Mouse (Mus musculus) cortical plate, adult 2 months (tissue): ENCODE results near the gene Socs1. TPM values are rescaled to one million over a fixed set of nuclear protein-coding genes. Genes with fewer than 3 reads are reported as not detected.

ENCODE experiments used
- H3K27ac ChIP-seq: fragments of 200-500 bp; 2 replicates; pipeline ENCODE4 v1.5.1; 2012; ENCODE audit warnings: low read length, control low read depth, inconsistent platforms; ENCODE audit not compliant: insufficient read depth
- H3K4me1 ChIP-seq: fragments of 200-500 bp; 2 replicates; pipeline ENCODE4 v1.6.1; 2011; ENCODE audit warnings: low read length; ENCODE audit not compliant: control insufficient read depth, insufficient read depth
- H3K4me3 ChIP-seq: fragments of 200-500 bp; 2 replicates; pipeline ENCODE4 v1.5.1; 2011; ENCODE audit warnings: mild to moderate bottlenecking, low read length, control low read depth; ENCODE audit not compliant: insufficient read depth
- CTCF ChIP-seq: fragments of 200-500 bp; IDR thresholded peaks from 2 replicates; pipeline ENCODE4 v1.5.1; 2011; ENCODE audit warnings: mild to moderate bottlenecking, control low read depth, low read length; ENCODE audit not compliant: insufficient read depth; ENCODE audit errors: extremely low read depth
- POLR2A ChIP-seq: fragments of 200-500 bp; IDR thresholded peaks from 2 replicates; pipeline ENCODE4 v1.6.1; 2011; ENCODE audit warnings: mild to moderate bottlenecking, low read length, control low read depth; ENCODE audit not compliant: insufficient read depth; ENCODE audit errors: extremely low read depth
- polyA plus RNA-seq: library from polyadenylated mRNA; depleted of rRNA; stranded (reverse); fragments of >200 nt; gene quantifications from 2 replicates; pipeline ENCODE4 v1.2.3, GENCODE M21; 2012

Gene Socs1
- polyA plus RNA-seq, 1 experiment, result 0.71 TPM

DNA sequence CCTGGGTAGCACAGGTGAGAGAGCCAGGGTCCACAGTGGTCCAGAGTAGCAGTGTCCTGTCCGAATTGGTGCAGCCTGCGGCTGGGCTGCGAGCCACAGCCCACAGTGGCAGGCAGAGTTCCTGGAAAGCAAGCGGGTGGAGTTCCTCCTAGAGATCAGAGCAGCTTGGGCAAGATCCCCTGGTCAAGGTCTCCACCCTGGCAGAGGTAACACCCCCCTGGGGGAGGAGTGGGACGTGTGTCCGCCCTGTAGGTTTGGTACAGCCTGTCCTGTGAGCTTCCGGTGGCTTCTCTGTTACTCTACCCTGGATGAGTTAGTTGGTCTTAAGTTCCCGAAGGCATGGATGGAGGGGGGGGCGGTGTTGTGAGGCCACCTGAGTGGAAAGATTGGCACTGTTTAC is 16.5 kb downstream of the Socs1 start:
- Histone ChIP-seq H3K4me1 (no peaks in the 10 kb centered on the region), H3K27ac (no peak overlapping the region), H3K4me3 (no peak overlapping the region)
- TF ChIP-seq CTCF (no peak), POLR2A (no peak)

GRCm38 (mm10) chr16:10767158-10767557 is 18.2 kb downstream of the Socs1 start:
- TF ChIP-seq CTCF, result peak; percentile 83
- TF ChIP-seq POLR2A, result no peak
- no peak overlapping the region for H3K4me3 ChIP-seq
- H3K27ac ChIP-seq, result no peak overlapping the region
- no peaks in the 10 kb centered on the region for H3K4me1 ChIP-seq

GRCm38 (mm10) chr16:10764323-10764722 is 21.0 kb downstream of the Socs1 start:
- Histone ChIP-seq H3K4me1 (no peaks in the 10 kb centered on the region), H3K27ac (no peak overlapping the region), H3K4me3 (no peak overlapping the region)
- no peak for TF ChIP-seq CTCF
- TF ChIP-seq POLR2A, result no peak

- TF ChIP-seq CTCF (no peak), POLR2A (no peak)
- H3K4me3 ChIP-seq, result no peak overlapping the region
- no peak overlapping the region for H3K27ac ChIP-seq
- no peaks in the 10 kb centered on the region for H3K4me1 ChIP-seq
These were observed 21.6 kb downstream of the Socs1 start for GRCm38 (mm10) chr16:10763540-10764264.

DNA sequence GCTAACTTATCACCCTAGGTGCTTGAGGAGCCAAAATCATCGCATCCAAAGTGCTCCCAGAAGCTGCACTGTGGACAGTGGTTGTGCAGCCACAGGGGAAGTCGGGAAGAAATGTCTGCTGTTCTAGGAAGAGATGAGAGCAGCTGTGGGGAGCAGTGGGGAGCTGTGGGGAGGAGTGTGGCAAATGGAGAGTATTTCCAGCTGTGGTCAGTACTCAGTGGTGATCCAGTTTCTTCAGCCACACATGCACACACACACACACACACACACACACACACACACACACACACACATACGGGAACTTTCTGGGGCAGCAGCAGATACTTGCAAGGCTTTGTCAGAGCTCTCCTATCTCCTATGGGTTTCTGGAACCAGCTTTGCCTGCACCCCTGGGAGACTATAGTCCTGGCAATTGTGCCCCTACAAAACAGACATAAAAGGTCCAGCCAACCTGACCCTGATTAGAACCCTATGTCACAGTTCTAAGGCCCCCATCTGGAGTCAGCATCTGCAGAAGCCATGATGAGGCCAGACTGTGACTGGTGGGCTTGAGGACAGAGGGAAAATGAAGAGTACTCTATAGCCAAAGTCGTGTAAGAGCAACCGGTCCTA is 22.7 kb downstream of the Socs1 start:
- Histone ChIP-seq H3K4me3 (no peak overlapping the region), H3K4me1 (no peaks in the 10 kb centered on the region), H3K27ac (no peak overlapping the region)
- TF ChIP-seq CTCF (no peak), POLR2A (no peak)

DNA sequence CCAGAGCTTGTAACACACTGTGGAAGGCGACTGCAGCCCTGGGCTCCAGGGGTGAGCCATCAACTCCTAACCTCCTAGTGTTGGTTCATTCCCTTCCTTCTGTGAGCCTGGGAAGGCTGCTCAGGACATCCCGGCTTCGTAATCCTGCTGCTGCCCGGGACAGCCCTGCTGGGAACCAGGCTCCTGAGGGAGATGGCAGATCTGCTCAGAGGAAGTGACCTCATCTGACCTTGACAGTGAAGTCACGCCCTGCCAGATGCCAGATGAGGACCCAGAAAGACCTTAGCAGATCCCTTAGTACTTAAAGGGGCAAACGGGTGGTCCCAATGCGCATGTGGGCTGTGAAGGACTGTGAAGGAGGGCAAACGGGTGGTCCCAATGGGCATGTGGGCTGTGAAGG is 24.2 kb downstream of the Socs1 start:
- H3K27ac ChIP-seq, result no peak overlapping the region
- H3K4me1 ChIP-seq, result no peaks in the 10 kb centered on the region
- no peak overlapping the region for H3K4me3 ChIP-seq
- no peak for TF ChIP-seq CTCF
- no peak for TF ChIP-seq POLR2A

DNA sequence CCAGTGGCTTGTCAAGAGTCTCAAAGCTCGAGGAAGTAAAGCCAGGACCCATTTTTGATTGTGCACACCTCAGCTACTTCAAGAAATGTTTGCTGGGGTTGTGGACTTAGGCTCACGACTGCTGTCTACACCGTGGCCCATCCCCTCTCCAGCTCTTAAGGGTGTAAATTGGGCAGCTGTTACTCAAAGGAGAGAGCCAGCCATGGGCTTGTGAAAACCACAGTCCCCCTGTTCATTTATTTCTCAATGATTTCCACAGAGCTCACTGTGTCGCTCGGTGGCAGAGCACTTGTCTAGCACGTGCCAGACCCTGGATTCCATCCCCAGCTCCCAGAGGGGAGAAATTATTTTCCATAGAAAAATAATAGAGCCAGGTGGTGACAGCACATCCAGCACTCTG is 29.2 kb downstream of the Socs1 start:
- no peaks in the 10 kb centered on the region for H3K4me1 ChIP-seq
- H3K4me3 ChIP-seq, result no peak overlapping the region
- no peak overlapping the region for H3K27ac ChIP-seq
- TF ChIP-seq CTCF (no peak), POLR2A (no peak)

GRCm38 (mm10) chr16:10754521-10755296 is 30.6 kb downstream of the Socs1 start:
- H3K4me1 ChIP-seq, result no peaks in the 10 kb centered on the region
- no peak for TF ChIP-seq CTCF
- no peak for TF ChIP-seq POLR2A
- no peak overlapping the region for H3K4me3 ChIP-seq
- H3K27ac ChIP-seq, result no peak overlapping the region

- H3K4me3 ChIP-seq, result no peak overlapping the region
- H3K27ac ChIP-seq, result no peak overlapping the region
- no peaks in the 10 kb centered on the region for H3K4me1 ChIP-seq
- TF ChIP-seq POLR2A (no peak), CTCF (no peak)
These were observed 35.5 kb downstream of the Socs1 start for GRCm38 (mm10) chr16:10749824-10750223.
